Mouse (Mus musculus): ENCODE results near the gene 1700001F09Rik.
"Not testable (repeated sequence)": the region's sequence is repeated elsewhere in the genome, so short reads cannot be mapped to it uniquely, and the experiment has no call there.

- not testable (repeated sequence) for TF ChIP-seq CTCF, EP300 (IDR thresholded peaks at IDR 0.05; ENCODE audit: low read depth)
These were observed 28.1 kb downstream of the 1700001F09Rik start for GRCm38 (mm10) chr14:43319516-43319915.
